Mouse (Mus musculus): Measurements from ENCODE around the gene Ash1l.
"Not testable (repeated sequence)": the region's sequence is repeated elsewhere in the genome, so short reads cannot be mapped to it uniquely, and the experiment has no call there.

DNA sequence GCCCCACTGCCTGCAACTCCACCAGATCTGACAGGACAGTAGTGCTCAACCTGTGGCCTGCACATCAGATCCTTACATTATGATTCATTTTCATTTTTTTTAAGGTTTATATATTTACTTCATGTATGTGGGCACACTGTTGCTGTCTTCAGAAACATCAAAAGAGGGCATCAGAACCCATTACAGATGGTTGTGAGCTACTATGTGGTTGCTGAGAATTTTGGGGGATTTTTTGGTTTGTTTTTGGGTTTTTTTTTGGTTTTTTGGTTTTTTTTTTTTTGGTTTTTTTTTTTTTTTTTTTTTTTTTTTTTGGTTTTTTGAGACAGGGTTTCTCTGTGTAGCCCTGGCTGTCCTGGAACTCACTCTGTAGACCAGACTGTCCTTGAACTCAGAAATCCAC lies 131.9 kb downstream of the Ash1l start:
- not testable (repeated sequence) for TF ChIP-seq GATA1, TAL1 (IDR thresholded peaks at IDR 0.05; ENCODE audit: low read length)
